Mouse (Mus musculus) CD8-positive naive resting alpha-beta T cell, adult 2 months (primary cell): ENCODE data around the gene Prpf38a.

Experiments used
- DNase-seq, 2 experiments: peaks; one replicate each; pipeline ENCODE4 v3.0.0; 2022; ENCODE audit warnings: low read depth in 2 of 2, low spot score in 2 of 2

The Prpf38a gene

DNA sequence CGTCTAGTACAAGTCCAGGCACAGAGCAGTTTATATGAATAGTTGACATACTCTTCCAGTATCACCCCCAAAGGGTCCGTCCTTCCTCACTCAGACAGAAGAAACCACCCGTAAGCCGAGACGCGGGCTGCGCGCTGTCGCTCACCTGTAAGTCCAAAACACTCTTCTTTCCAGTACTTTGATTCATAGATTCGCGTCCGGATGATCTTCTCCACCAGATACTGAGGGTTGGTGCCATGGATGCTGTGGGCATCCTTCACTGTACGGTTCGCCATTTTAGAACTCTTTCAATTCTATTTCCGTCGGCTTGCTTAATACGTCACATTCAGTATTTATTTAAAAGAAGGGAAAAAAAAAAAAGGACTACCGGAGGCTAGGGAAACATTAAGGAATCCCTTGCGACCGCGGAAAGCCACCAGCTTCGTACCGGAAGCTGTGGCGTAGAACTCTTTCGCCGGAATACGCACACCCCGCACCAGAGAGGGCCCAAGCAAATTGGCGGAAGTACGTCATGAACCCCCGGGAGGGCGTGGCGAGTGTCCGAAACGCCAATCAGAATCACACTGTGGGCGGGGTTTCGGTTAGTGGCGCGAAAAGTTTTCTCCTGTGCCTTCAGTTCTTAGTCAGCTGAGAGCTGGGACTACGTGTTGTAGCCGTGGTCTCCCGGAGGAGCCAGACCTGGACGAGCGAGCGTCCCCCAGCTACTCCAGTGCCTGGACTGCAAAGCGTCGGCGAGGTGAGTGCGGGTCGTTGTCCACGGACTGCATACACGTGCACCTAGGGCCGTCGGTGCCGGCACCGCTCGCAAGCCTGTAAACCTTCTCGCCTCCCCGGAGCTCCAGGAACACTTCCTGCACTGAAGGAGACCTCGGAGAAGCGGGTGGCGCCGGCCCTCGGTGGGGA is at the start of gene Prpf38a, which contains the start of gene Orc1:
Gene Prpf38a (minus strand): TSS at position 497 of the 903 bp plus-strand sequence.
Gene Orc1 (plus strand): TSS at position 584 of the 903 bp plus-strand sequence.
- peak; percentile 96 to 99 for DNase-seq

DNA sequence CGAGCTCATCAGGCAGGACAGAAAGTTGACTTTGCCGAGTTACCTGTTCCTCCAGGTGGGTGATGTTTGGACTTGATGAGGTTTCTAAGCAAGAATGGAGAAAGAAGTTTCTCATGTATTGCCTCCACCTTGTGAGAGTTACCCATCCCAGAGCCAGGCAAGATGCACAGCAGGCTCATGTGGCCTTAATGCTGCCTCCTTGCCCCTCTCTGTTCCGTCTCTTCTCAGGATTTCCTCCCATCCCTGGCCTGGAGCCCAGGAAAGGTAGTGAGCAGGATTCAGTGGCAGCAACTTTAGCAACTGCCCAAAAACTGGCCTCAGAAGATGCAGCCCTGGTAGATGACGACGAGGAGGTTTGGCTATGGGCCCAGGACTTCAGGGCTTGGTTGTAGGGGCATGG is 47.9 kb upstream of the Prpf38a start:
- no peak for DNase-seq

DNA sequence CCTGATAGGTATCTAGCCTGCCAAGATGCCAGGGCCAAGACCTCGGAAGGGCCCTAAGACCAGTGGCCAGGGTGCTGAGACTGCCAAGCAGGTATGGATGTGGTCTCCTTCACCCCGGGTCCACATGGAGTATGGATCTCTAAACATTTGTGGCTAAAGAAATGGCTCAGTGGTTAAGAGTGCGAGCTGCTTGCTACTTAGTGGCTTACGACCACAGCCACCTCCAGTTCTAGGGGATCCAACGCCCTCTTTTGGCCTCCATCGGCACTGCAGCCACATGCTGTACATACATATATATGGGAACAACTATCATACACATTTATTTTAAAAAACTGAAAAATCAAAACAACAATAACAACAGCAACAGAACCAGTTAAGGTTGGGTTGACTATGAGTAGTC is 42.4 kb upstream of the Prpf38a start:
- DNase-seq = peak in 1 of 2 experiments; percentile 29

DNA sequence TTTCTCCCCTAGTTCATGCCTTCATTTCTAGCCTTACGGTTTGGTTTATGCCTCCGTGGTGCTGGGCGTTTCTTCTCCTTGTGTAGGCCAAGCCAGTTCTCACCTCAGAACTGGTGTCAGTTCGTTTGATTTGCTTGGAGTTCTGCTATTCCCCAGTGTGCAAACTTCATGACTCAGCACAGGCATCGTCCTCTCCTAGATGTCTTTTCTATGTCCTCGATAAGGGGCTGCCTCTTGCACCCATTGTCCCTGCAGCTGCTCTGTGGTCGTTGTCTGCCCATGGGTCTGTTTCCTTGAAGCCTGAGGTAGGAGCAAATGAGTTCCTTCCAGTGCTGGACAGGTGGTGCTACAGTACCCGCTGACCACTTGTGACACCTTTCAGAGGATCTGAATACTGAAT is 41.4 kb upstream of the Prpf38a start:
- no peak for DNase-seq

DNA sequence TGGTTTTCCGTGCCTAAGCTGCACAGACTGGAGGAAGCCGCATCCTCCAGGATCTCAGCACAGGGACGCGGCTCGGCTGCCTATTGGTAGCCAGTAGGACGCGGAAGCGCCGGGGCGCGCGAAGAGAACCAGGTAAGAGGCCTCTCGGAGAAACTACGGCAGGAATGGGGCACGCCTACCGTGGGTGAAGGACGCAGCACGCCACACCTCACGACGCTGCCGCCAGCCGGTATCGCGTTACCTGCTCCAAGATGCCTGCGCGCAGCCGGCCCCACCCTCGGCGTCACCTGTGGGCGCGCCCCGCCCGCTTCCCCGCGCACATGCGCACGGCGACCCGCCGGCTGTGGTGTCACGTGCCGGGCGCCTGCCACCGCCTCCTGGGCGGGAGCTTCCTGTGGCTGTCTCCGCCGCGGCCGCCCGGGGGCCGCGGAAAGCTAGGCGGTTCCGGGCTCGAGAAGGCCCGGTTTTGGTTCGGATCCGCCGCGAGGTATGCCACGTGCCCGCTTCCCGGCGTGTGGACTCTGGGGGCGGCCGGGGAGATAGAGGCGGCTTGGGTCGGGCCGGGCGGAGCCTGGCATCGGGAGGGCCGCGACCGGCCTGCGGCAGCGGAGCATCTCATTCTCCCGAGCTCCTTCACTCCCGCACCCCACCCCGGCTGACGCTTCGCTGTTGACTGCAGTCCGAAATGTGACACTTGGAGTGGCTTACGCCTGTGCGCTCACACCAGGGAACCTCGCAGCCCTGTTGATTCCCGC is 40.6 kb upstream of the Prpf38a start, which contains the start of gene Cc2d1b:
Gene Cc2d1b (plus strand): TSS at position 354 of the 755 bp plus-strand sequence.
- DNase-seq = peak; percentile 90 to 91

DNA sequence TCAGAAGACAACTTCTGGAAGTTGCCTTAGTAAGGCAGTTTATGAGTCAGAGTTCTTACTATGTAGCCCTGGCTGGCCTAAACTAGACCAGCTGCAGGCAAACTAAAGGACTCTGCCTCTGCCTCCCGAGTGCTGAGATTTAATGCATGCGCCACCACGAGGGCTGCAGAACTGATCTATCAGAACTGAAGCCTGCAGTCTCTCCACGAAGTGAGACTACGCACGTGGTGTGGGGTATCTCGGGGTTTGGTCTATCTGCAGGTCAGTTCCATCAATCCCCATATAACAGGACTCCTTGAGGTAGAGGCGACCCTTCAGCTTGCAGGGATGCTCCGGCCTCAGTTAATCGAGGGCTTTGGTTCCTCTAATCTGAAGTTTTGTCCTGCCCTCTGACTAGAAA is 40.0 kb upstream of the Prpf38a start:
- no peak for DNase-seq

DNA sequence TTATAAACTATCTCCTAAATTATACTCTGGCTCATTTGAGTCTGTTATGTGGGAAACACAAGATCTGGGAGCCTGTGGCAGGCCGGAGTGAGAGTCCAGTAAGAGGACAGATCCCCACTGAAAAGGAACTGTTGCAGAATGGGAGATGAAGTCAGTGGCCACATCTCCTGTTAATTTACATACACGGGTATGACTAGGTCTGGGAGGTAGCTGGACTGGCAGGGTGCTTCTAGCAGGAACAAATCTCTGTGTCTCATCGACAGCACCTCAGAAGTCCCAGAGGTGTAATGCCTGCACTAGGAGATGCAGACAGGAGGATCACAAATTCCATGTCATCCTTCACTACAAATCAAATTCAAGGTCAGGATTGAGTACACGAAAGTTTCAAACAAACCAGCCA is 39.5 kb upstream of the Prpf38a start:
- DNase-seq = no peak

DNA sequence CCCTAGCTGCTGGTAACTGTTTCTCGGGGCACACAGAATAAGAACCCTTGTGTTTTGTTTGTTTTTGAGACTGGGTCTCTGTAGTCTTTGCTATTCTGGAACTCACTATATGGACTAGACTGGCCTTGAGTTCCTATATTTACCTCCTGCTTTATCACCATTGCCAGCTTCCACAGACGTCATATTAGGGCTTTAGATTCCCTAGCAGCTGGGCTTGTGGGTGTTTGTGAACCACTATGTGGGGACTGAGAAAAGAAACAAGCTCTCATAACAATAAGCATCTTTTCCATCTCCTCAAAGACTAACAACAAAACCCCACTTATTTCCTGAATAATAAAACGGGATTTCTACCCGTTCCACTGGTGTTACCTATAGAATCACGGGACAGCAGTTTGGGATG is 31.8 kb upstream of the Prpf38a start:
- no peak for DNase-seq

DNA sequence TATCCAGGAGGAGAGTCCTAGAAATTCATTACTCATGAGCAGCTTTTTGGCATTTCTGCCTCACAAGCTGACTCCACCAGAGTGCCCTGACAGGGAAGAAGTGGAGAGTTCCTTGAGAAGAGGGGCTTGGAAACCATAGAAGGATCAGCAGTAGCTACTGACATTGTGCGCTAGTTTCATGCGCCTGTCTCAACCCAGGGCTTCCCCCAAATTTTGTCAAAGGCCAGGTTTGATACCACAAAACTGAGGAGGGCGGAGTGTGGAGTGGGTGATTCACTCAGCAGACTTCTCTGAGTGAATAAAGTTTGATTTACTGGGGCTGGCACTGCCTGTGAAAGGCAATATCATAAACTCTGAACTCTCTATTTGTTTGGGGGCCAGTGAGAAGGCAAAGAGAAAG is 29.5 kb upstream of the Prpf38a start:
- DNase-seq = no peak

DNA sequence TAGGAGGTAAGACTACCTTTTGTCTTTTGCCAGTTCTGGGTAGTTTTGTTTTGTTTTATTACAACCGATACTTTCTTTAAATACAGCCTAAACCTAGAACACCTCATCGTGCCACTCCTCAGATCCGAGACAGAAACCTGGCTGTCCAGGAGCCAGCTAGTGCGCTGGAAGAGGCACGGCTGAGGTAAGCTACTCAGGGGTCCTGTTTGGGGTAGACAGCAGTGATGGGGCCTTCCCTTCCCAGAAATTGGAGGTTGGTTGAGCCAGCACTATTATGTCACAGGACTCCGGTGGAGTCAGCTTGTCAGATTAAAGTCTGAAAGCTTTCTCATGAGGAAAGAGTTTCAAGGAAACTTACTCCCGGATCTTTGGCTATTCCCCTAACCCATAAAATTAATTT is 22.7 kb upstream of the Prpf38a start:
- DNase-seq = no peak

DNA sequence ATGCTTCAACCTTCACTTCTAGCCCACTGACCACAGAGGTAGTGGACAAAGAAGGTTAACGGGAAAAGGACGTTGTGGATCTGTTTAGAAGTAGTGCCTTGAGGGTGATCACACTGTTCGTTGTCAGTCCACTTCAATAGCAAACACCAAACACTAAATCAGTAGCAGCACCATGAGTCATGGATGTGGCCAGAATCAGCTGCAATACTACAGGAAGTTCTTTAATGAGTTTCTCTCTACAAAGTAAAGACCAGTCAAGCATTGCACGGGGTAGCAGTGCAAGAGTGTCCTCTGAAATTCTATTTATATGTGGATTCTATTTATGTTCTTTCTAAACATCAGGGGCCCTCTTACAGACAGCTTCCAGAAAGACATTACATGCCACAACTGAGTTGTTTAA is 19.2 kb upstream of the Prpf38a start:
- DNase-seq = no peak

DNA sequence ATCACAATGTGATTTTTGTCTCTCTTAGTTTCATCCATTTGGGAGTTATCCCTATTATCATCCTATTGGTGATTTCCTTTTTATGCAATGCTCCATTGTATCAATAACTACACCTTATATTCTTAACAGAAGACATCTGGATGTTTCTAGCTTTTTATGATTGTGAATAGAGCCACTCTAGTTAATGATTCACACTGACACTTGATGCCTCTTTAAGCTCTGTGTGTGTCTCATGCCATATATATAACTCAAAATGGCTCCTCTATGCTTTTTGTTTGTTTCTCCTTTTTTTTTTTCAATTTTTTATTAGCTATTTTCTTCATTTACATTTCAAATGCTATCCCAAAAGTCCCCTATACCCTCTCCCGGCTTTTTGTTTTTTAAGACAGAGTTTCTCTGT is 16.6 kb upstream of the Prpf38a start:
- DNase-seq = no peak

DNA sequence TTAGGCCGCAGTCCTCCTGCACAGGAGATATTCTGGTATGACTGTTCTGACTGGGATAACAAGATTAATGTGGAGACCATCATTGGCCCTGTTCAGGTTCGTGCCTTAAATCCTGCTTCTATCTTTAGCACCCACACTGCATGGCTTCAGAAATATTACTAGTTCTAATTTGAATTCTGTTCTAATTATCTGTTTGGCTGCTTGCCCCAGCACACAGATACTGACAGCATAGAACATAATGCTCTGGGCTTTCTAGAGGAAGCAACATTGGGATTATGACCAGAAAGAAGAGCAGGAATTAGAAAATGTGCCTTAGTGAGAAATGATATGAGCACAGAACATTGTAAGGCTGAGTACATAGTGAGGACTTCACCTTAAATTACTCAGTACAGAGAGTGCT is 14.2 kb upstream of the Prpf38a start:
- DNase-seq = no peak

DNA sequence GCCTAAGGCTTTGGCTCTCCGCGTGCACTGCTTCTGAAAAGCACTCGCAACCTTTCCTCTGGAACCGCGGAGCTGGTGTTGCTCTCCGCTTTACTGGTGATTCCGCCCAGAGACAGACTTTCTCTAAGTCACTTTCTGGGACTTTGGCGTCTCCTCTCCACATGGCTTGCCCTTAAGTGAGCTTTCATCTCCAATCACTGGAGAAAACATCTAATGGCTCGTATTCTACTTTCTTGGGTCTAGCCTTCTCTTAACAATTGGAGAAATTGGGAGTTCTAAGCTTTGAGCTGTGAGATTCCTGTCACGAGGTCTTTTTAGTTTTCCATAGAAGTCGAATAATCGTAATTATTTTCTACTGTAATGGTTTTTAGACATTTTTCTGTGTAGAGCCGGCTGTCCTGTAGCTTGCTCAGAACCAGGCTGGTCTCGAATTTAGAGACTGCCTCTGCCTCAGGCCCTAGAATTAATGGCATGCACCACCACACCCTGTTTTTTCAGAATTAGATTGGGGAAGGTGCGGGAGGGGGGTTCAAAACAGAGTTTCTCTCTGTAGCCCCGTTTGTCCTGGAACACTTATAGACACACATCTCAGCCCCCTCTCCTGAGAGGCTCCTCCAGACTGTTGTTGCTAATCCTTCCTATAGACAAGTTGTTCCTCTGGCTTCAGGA is 741 bp upstream of the Prpf38a start:
- DNase-seq = no peak

DNA sequence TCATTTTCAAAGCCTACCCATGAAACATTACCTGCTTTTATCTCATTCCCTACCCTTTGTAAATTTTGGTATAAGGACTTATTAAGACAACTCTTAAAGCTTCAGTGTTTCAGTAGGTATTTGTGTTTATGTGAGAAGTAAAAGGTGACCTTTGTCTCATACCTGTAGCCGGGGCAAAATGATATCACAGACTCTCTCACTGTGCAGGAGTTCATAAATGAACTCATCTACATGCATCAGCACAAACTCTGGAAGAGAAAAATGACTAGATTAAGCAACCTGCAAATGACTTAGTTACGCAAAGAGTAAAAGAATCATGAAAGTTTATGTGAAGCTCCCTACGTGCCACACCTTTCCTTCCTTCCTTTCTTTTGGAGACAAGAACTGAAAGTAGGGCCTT is 6.5 kb downstream of the Prpf38a start:
- DNase-seq = no peak

DNA sequence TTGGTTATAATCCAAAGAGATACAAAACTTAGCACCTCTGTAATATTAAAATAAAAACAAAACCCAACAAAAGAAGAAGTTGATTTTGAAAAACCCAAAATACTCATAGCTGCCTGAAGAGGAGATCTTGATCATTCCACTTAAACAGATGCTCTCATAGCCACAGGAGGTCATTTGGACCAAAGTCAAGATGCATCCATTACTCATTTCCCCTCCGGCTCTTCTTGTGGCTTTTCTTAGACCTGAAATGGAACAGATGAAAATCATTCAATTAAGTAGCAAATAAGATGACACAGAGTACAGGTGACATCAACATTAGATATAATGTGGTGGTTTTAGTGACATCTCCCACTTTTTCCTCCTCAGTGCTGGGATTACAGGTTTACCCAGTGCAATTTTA is 14.1 kb downstream of the Prpf38a start:
- no peak for DNase-seq

DNA sequence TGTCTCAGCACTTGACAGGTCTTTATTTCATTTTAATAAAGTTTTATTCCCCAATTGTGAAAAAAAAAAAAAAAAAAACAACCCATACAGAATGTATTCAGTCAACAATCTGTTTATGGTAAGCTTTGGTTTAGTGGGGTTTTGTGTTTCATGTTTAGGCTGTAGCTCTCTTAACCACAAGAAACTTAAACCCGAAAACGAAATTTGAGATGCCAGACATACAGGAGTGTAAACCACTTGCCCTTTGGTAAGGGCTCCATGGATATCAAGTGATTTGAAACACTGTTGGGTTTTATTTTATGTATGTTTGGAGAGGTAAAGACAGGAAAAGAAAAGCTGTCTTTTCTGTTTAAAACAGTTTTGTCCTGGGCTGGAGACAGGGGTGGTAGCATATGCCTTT is 39.4 kb downstream of the Prpf38a start:
- DNase-seq = no peak
